Mouse (Mus musculus): ENCODE measurements around the gene Atg16l2.

- TF ChIP-seq POLR2A (IDR thresholded peaks at IDR 0.05; ENCODE audit: low read depth, low read length) (no peak), CTCF (IDR thresholded peaks at IDR 0.05; ENCODE audit: extremely low read depth, insufficient read depth, insufficient read length, insufficient replicate concordance) (no peak)
Observed at GRCm38 (mm10) chr7:101315699-101316098, 13.6 kb upstream of the Atg16l2 start.
